Mouse (Mus musculus) G1E (cell line): ENCODE measurements around the gene Agpat4.

ENCODE experiments used
- CTCF ChIP-seq: IDR thresholded peaks from 2 replicates; pipeline ENCODE4 v1.5.1; 2012; ENCODE audit warnings: low read depth, low read length, inconsistent platforms, mixed read lengths
- TAL1 ChIP-seq: conservative IDR thresholded peaks from 2 replicates; pipeline ENCODE4 v1.6.1; 2012; ENCODE audit warnings: low read depth, low read length, inconsistent platforms, mixed read lengths

- no peak for TF ChIP-seq CTCF
- TF ChIP-seq TAL1: no peak
Observed at GRCm38 (mm10) chr17:12204246-12204645, 85.7 kb downstream of the Agpat4 start.
